Mouse (Mus musculus): ENCODE data around the gene Akap7. TPM values are rescaled to one million over a fixed set of nuclear protein-coding genes. Genes with fewer than 3 reads are reported as not detected.

The Akap7 gene
- polyA plus RNA-seq, 1 experiment from 2014 or later = 20.9 TPM

DNA sequence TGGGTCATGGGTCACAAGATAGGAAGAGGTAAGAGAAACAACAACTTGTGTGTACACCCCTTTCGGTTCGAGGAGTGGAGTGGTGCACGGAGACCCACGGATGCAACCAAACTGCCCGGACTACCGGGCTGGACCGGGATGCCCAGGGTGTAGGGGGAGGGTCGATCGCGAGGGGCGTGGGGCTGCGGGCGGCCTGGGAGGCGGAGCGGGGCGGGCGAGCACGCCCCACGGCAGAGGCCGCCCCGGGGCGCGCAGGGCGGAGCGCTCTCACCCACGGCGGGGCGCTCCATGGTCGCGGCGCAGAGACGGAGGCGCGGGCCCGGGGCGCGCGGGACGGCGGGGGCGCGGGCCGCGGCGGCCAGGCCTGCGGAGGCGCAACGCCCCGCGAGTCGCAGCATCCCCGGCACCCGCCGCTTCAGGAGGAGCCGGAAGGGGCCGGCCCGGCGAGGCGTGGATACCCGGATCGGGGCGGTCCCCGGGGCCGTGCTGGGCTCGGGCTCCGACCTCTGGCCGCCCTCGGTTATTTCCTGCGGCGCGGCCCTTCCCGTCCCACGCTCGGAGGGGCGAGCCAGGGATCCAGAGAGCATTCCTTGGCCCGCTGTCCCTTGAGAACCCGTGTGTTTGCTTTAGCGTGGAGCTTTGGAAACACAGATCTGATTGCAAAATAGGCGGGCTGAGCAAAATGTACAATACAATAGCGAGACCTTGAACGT is 10.9 kb downstream of the Akap7 start:
- peaks cover 13% of the 10 kb centered on the region for H3K4me1 ChIP-seq (replicated peaks)
- no peaks in the 10 kb centered on the region for H3K9me3 ChIP-seq
- WGBS = 0% methylated on average over 62 of the region's 81 CpGs
- H3K36me3 ChIP-seq = no peaks in the 10 kb centered on the region
- peak overlapping the region; percentile 82 for H3K27ac ChIP-seq
- peak overlapping the region; percentile 66 for H3K4me3 ChIP-seq (replicated peaks)
- H3K4me2 ChIP-seq (replicated peaks) = peak overlapping the region; percentile 64
- peak overlapping the region; percentile 90 for H3K9ac ChIP-seq (replicated peaks)
- ATAC-seq = peak; percentile 95
- peaks cover 4% of the 10 kb centered on the region; the same call in 1 of the 2 replicates for H3K27me3 ChIP-seq

- WGBS = 50% methylated on average over 8 of the region's 8 CpGs
- H3K9ac ChIP-seq (replicated peaks) = peak overlapping the region; percentile 90; the same call in 1 of the 2 replicates
- ATAC-seq = no peak
- peak overlapping the region; percentile 66 for H3K4me3 ChIP-seq (replicated peaks)
- H3K4me2 ChIP-seq (replicated peaks) = peak overlapping the region; percentile 64
- H3K27ac ChIP-seq = peak overlapping the region; percentile 82; the same call in 1 of the 2 replicates
- no peaks in the 10 kb centered on the region for H3K9me3 ChIP-seq
- peaks cover 4% of the 10 kb centered on the region; the same call in 1 of the 2 replicates for H3K27me3 ChIP-seq
- H3K4me1 ChIP-seq (replicated peaks) = peaks cover 13% of the 10 kb centered on the region
- H3K36me3 ChIP-seq = no peaks in the 10 kb centered on the region
Observed at GRCm38 (mm10) chr10:25296286-25296656, 11.4 kb downstream of the Akap7 start.

GRCm38 (mm10) chr10:25295836-25296235 is 11.8 kb downstream of the Akap7 start:
- H3K36me3 ChIP-seq = no peaks in the 10 kb centered on the region
- no peaks in the 10 kb centered on the region for H3K9me3 ChIP-seq
- H3K4me2 ChIP-seq (replicated peaks) = no peak overlapping the region
- 88% methylated on average over 9 of the region's 9 CpGs for WGBS
- H3K4me1 ChIP-seq (replicated peaks) = peaks cover 13% of the 10 kb centered on the region
- peaks cover 4% of the 10 kb centered on the region; the same call in 1 of the 2 replicates for H3K27me3 ChIP-seq
- no peak overlapping the region for H3K27ac ChIP-seq
- ATAC-seq = no peak
- H3K9ac ChIP-seq (replicated peaks) = no peak overlapping the region
- no peak overlapping the region for H3K4me3 ChIP-seq (replicated peaks)

- no peak for ATAC-seq
- H3K9me3 ChIP-seq = no peaks in the 10 kb centered on the region
- WGBS = 69% methylated on average over 7 of the region's 7 CpGs
- no peaks in the 10 kb centered on the region for H3K36me3 ChIP-seq
- peaks cover 4% of the 10 kb centered on the region; the same call in 1 of the 2 replicates for H3K27me3 ChIP-seq
- H3K4me3 ChIP-seq (replicated peaks) = no peak overlapping the region
- H3K4me1 ChIP-seq (replicated peaks) = peaks cover 13% of the 10 kb centered on the region
- no peak overlapping the region for H3K9ac ChIP-seq (replicated peaks)
- no peak overlapping the region for H3K27ac ChIP-seq
- no peak overlapping the region for H3K4me2 ChIP-seq (replicated peaks)
Observed at GRCm38 (mm10) chr10:25294999-25295398, 12.7 kb downstream of the Akap7 start.

DNA sequence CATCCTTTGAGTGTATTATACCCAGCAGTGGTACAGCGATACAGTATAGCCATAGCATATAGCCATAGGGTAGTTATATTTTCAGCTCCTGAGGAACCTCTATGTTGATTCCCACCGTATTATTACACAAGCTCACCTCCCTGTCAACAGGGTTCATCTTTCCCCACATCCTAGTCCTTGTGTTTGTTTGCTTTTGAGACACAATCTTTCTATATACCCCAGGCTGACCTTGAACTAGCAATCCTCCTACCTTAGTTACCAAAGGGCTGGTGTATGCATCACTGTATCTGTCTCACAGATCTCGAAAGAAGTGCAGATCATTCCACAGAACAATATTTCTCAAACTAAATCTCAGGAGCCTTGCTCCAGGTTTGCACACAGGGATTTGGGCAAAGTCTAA is 13.9 kb downstream of the Akap7 start:
- no peaks in the 10 kb centered on the region for H3K9me3 ChIP-seq
- WGBS = 95% methylated on average over 3 of the region's 3 CpGs
- peaks cover 4% of the 10 kb centered on the region; the same call in 1 of the 2 replicates for H3K27me3 ChIP-seq
- no peak overlapping the region for H3K4me2 ChIP-seq (replicated peaks)
- no peak for ATAC-seq
- no peak overlapping the region for H3K4me3 ChIP-seq (replicated peaks)
- no peaks in the 10 kb centered on the region; the same call in 1 of the 2 replicates for H3K36me3 ChIP-seq
- H3K27ac ChIP-seq = no peak overlapping the region
- H3K9ac ChIP-seq (replicated peaks) = no peak overlapping the region
- H3K4me1 ChIP-seq (replicated peaks) = peaks cover 13% of the 10 kb centered on the region

GRCm38 (mm10) chr10:25291053-25291452 is 16.6 kb downstream of the Akap7 start:
- H3K27me3 ChIP-seq = no peaks in the 10 kb centered on the region
- WGBS = 86% methylated on average over 4 of the region's 4 CpGs

GRCm38 (mm10) chr10:25285100-25285811 is 22.4 kb downstream of the Akap7 start:
- Histone ChIP-seq H3K27me3 (no peaks in the 10 kb centered on the region), H3K4me3 (replicated peaks) (no peak overlapping the region), H3K27ac (no peak overlapping the region), H3K36me3 (no peaks in the 10 kb centered on the region; the same call in 1 of the 2 replicates), H3K4me1 (replicated peaks) (no peaks in the 10 kb centered on the region; the same call in 1 of the 2 replicates), H3K9ac (replicated peaks) (no peak overlapping the region), H3K4me2 (replicated peaks) (no peak overlapping the region), H3K9me3 (no peaks in the 10 kb centered on the region)
- 91% methylated on average over 11 of the region's 11 CpGs for WGBS
- ATAC-seq = no peak

More at GRCm38 (mm10) chr10:25291053-25291452, 16.6 kb downstream of the Akap7 start:
- no peak overlapping the region for H3K9ac ChIP-seq (replicated peaks)
- H3K27ac ChIP-seq = no peak overlapping the region
- H3K4me1 ChIP-seq (replicated peaks) = no peaks in the 10 kb centered on the region
- no peak overlapping the region for H3K4me3 ChIP-seq (replicated peaks)
- H3K4me2 ChIP-seq (replicated peaks) = no peak overlapping the region
- H3K36me3 ChIP-seq = no peaks in the 10 kb centered on the region; the same call in 1 of the 2 replicates
- ATAC-seq = no peak
- no peaks in the 10 kb centered on the region for H3K9me3 ChIP-seq

- H3K36me3 ChIP-seq = no peaks in the 10 kb centered on the region; the same call in 1 of the 2 replicates
- H3K27ac ChIP-seq = no peak overlapping the region
- H3K9ac ChIP-seq (replicated peaks) = no peak overlapping the region
- ATAC-seq = no peak
- no peak overlapping the region for H3K4me3 ChIP-seq (replicated peaks)
- no peak overlapping the region for H3K4me2 ChIP-seq (replicated peaks)
- H3K9me3 ChIP-seq = no peaks in the 10 kb centered on the region
- 93% methylated on average over 8 of the region's 8 CpGs for WGBS
- no peaks in the 10 kb centered on the region; the same call in 1 of the 2 replicates for H3K4me1 ChIP-seq (replicated peaks)
- H3K27me3 ChIP-seq = no peaks in the 10 kb centered on the region
Observed at GRCm38 (mm10) chr10:25284427-25285099, 23.1 kb downstream of the Akap7 start.

DNA sequence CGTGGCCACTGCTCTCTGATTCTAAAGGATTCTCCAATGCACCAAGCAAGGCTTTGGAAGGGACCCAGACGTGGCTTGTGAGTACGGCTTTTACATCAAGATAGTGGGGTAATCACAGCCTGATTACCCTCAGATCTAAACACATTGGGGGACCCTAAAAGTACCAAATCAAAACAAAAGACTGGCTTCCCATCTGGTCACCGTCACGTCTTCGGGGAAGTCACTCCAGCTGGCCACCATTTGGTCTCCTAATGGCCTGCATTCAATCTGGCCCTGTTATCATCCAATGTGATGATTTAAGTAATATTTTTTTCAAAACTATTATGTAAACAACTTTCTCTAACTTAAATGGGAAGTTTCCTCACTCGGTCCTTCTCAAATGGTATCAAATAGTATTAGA is 24.3 kb downstream of the Akap7 start:
- Histone ChIP-seq H3K4me2 (replicated peaks) (no peak overlapping the region), H3K4me3 (replicated peaks) (no peak overlapping the region), H3K36me3 (no peaks in the 10 kb centered on the region), H3K9me3 (no peaks in the 10 kb centered on the region), H3K27me3 (no peaks in the 10 kb centered on the region), H3K4me1 (replicated peaks) (no peaks in the 10 kb centered on the region; the same call in 1 of the 2 replicates), H3K27ac (no peak overlapping the region), H3K9ac (replicated peaks) (no peak overlapping the region)
- WGBS = 88% methylated on average over 7 of the region's 7 CpGs
- no peak for ATAC-seq

DNA sequence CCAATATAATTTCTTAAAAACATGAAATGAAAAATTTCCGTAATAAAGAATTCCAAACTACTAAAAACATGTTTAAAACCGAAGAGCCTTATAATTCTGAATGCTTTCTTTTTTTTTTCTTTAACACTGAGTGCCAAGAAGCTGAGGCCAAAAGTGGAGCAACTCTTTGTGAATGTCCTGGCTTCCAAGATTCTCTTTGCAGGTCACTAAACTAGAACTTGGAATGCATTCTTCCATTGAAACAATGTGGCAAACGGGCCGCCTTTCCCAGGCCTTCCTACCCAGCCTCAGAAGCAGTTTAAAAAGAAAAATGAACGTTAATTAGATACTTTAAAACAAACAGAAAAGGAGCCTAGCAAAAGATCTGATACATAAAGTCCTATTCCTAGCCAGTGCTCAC is 27.5 kb downstream of the Akap7 start:
- WGBS = 80% methylated on average over 5 of the region's 5 CpGs
- Histone ChIP-seq H3K4me1 (replicated peaks) (no peaks in the 10 kb centered on the region; the same call in 1 of the 2 replicates), H3K9ac (replicated peaks) (no peak overlapping the region), H3K27ac (no peak overlapping the region), H3K36me3 (no peaks in the 10 kb centered on the region), H3K27me3 (no peaks in the 10 kb centered on the region), H3K9me3 (no peaks in the 10 kb centered on the region), H3K4me3 (replicated peaks) (no peak overlapping the region), H3K4me2 (replicated peaks) (no peak overlapping the region)
- no peak for ATAC-seq

DNA sequence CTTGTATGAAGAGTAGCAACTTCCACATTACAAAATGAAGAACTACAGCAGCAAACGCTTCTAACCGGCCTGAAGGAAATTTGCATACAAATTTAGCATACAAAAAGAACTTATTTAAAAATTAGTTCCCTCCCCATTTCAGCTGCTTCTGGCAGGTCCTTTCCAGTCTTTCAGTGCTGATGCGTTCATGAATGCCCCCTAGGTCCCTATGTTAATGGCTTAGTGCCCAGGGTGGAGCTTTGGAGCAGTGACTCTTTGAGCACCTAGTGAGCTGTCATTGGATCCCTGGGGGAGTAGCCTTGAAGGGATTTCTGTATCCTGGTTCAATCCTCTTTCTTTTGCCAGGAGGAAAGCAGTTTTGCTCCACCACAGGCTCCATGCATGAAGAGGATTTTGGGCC is 28.3 kb downstream of the Akap7 start:
- Histone ChIP-seq H3K9me3 (no peaks in the 10 kb centered on the region), H3K4me1 (replicated peaks) (no peaks in the 10 kb centered on the region; the same call in 1 of the 2 replicates), H3K27ac (no peak overlapping the region), H3K36me3 (no peaks in the 10 kb centered on the region), H3K4me2 (replicated peaks) (no peak overlapping the region), H3K9ac (replicated peaks) (no peak overlapping the region), H3K27me3 (no peaks in the 10 kb centered on the region), H3K4me3 (replicated peaks) (no peak overlapping the region)
- ATAC-seq = no peak
- 39% methylated on average over 3 of the region's 3 CpGs for WGBS

DNA sequence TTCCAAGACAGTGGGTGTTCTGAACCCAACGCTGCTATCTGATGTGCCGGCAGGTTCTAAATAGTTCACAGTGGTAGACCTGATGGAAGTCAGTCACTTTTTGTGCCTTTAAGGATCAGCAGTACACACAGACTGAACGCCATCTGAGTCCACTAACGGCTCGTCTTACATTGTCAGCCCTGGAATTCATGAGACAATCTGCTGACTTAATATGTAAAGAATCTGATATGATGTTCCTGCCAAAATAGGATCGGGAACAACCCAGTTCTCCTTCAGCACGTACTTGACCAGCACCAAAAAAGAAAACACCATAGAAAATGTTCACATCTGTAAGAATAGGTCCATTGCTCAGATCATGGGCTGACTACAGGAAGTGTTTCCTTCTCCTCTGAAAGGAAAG is 32.2 kb downstream of the Akap7 start:
- Histone ChIP-seq H3K9me3 (no peaks in the 10 kb centered on the region), H3K4me2 (replicated peaks) (no peak overlapping the region), H3K4me3 (replicated peaks) (no peak overlapping the region), H3K9ac (replicated peaks) (no peak overlapping the region), H3K4me1 (replicated peaks) (no peaks in the 10 kb centered on the region; the same call in 1 of the 2 replicates), H3K27ac (no peak overlapping the region), H3K27me3 (no peaks in the 10 kb centered on the region), H3K36me3 (no peaks in the 10 kb centered on the region)
- 85% methylated on average over 7 of the region's 7 CpGs for WGBS
- ATAC-seq = no peak
